23 mouse cellular contexts compared by ENCODE assay signal in genomic region chr7:24338241-24338640, GRCm38 (mm10). TPM values are rescaled to one million over a fixed set of nuclear protein-coding genes. Genes with fewer than 3 reads are reported as not detected.
A peak's percentile ranks its signal among the peaks of the same experiment; 100 is the strongest.
DNase-seq lines count a peak whose midpoint lies in the region; ATAC-seq and TF ChIP-seq lines count a peak whose summit lies in the region.
"Had no signal": no experiment of that assay in that cellular context is flagged by ENCODE, and none has a peak within 500 bp of the region (broad histone marks: within the 10 kb centered on the region; RNA-seq: fewer than 3 reads in every experiment).

No protein-coding gene starts in this region.

- ATAC-seq in stomach, postnatal 0 days (ENCODE audit: low FRiP score, low TSS enrichment) = no peak
- ATAC-seq: forebrain, embryonic 13.5 days had no signal

- H3K9me3 ChIP-seq in stomach, postnatal 0 days (ENCODE audit: control insufficient read depth, low read length) = no peaks in the 10 kb centered on the region
- H3K9me3 ChIP-seq: forebrain, embryonic 13.5 days; heart, embryonic 13.5 days; neural tube, embryonic 13.5 days had no signal

- no peak overlapping the region for H3K4me3 ChIP-seq in layer of hippocampus, adult 2 months
- no peak overlapping the region for H3K4me3 ChIP-seq in stomach, postnatal 0 days (ENCODE audit: low read depth, low read length)
- H3K4me3 ChIP-seq: forebrain, embryonic 13.5 days; heart, embryonic 13.5 days; liver, embryonic 15.5 days; midbrain, embryonic 10.5 days; neural tube, embryonic 13.5 days had no signal

- H3K4me2 ChIP-seq in stomach, postnatal 0 days (replicated peaks; ENCODE audit: low read depth) = no peak overlapping the region
- H3K4me2 ChIP-seq: forebrain, embryonic 13.5 days; heart, embryonic 13.5 days; liver, embryonic 15.5 days; neural tube, embryonic 13.5 days had no signal

- TF ChIP-seq CTCF in layer of hippocampus, adult 2 months (conservative IDR thresholded peaks at IDR 0.05) = peak; percentile 50
- TF ChIP-seq CTCF in stomach, postnatal 0 days (IDR thresholded peaks at IDR 0.05; ENCODE audit: low read depth) = peak; percentile 45

- H3K27ac ChIP-seq in layer of hippocampus, adult 2 months = no peak overlapping the region
- H3K27ac ChIP-seq in stomach, postnatal 0 days (replicated peaks) = no peak overlapping the region
- H3K27ac ChIP-seq: forebrain, embryonic 13.5 days; heart, embryonic 13.5 days; liver, embryonic 15.5 days; midbrain, embryonic 10.5 days; neural tube, embryonic 13.5 days had no signal

- TF ChIP-seq EP300 in stomach, postnatal 0 days (optimal IDR thresholded peaks at IDR 0.05) = no peak

- no peaks in the 10 kb centered on the region for H3K36me3 ChIP-seq in stomach, postnatal 0 days (ENCODE audit: control insufficient read depth, insufficient read depth, low read length)
- H3K36me3 ChIP-seq: heart, embryonic 13.5 days; liver, embryonic 15.5 days; midbrain, embryonic 10.5 days; neural tube, embryonic 13.5 days had no signal

- no peaks in the 10 kb centered on the region for H3K4me1 ChIP-seq in stomach, postnatal 0 days (replicated peaks; ENCODE audit: control insufficient read depth, insufficient read depth)
- H3K4me1 ChIP-seq: forebrain, embryonic 13.5 days; heart, embryonic 13.5 days; liver, embryonic 15.5 days; midbrain, embryonic 10.5 days; neural tube, embryonic 13.5 days had no signal

- no peak for DNase-seq in layer of hippocampus, adult 2 months (ENCODE audit: low spot score in 2 of 2)
- no peak for DNase-seq in layer of hippocampus, postnatal 14 days (ENCODE audit: low spot score in 2 of 2)
- DNase-seq in right cerebral cortex, postnatal 4 days = peak; percentile 30
- no peak for DNase-seq in right cerebral cortex, postnatal 14 days
- DNase-seq in NIH3T3 (ENCODE audit: low read depth) = peak; percentile 57
- no peak for DNase-seq in stomach, postnatal 0 days (ENCODE audit: low spot score)
- no peak for DNase-seq in cerebellum, adult 11-12 months
- DNase-seq: embryo, embryonic 11 days; heart, postnatal 4 days; layer of hippocampus, postnatal 36 days; lung, postnatal 4 days; right cerebral cortex, postnatal 25 days had no signal

- WGBS in stomach, postnatal 0 days = 43% methylated on average over 2 of the region's 2 CpGs

- no peak overlapping the region for H3K9ac ChIP-seq in stomach, postnatal 0 days (ENCODE audit: low read length)
- H3K9ac ChIP-seq: forebrain, embryonic 13.5 days; heart, embryonic 13.5 days; liver, embryonic 15.5 days; neural tube, embryonic 13.5 days had no signal

- no peaks in the 10 kb centered on the region for H3K27me3 ChIP-seq in stomach, postnatal 0 days (ENCODE audit: control insufficient read depth, insufficient read depth, low read length)

RNA-seq across cellular contexts. Expression of gene Tescl, which starts 4.5 kb away (rescaled TPM):
- total RNA-seq in layer of hippocampus, adult 2 months (2021) = not detected
- not detected for total RNA-seq in layer of hippocampus, postnatal 14 days (2021)
- 0.15 and 0.42 TPM in 2 replicates for polyA plus RNA-seq in stomach, postnatal 0 days (2015; fragmentation: Nextera tagmentation; extraction: Ambion mirVana)
- total RNA-seq: CH12.LX; granulocyte monocyte progenitor cell, adult 5-6 weeks; layer of hippocampus, postnatal 36 days; left cerebral cortex, postnatal 36 days had no signal
- polyA plus RNA-seq: forebrain, embryonic 13.5 days; heart, embryonic 13.5 days; liver, embryonic 15.5 days had no signal

RNA-seq across cellular contexts. Expression of gene Lypd5, which starts 10.8 kb away (rescaled TPM):
- total RNA-seq in layer of hippocampus, adult 2 months (2021) = not detected
- not detected for total RNA-seq in layer of hippocampus, postnatal 14 days (2021)
- polyA plus RNA-seq in stomach, postnatal 0 days (2015; fragmentation: Nextera tagmentation; extraction: Ambion mirVana) = 196 and 201 TPM in 2 replicates
- total RNA-seq: adrenal gland, adult 18-20 months; CH12.LX; granulocyte monocyte progenitor cell, adult 5-6 weeks; heart, postnatal 4 days; layer of hippocampus, postnatal 36 days; left cerebral cortex, postnatal 36 days had no signal
- polyA plus RNA-seq: forebrain, embryonic 13.5 days; heart, embryonic 13.5 days; kidney, embryonic 14.5 days; liver, embryonic 15.5 days; midbrain, embryonic 10.5 days; neural tube, embryonic 13.5 days; urinary bladder, adult 2 months had no signal

RNA-seq across cellular contexts. Expression of gene Zfp94, which starts 21.8 kb away (rescaled TPM):
- total RNA-seq in layer of hippocampus, adult 2 months (2021) = 10 to 100 TPM; 16.6 to 17.5 TPM
- total RNA-seq in layer of hippocampus, postnatal 14 days (2021) = 10 to 100 TPM; 13.3 to 13.9 TPM
- 4.8 and 5.5 TPM in 2 replicates for polyA plus RNA-seq in stomach, postnatal 0 days (2015; fragmentation: Nextera tagmentation; extraction: Ambion mirVana)

RNA-seq across cellular contexts. Expression of gene Kcnn4, which starts 31.8 kb away (rescaled TPM):
- total RNA-seq in layer of hippocampus, adult 2 months (2021) = under 1 TPM; 0.64 to 0.67 TPM
- under 1 TPM; 0.41 to 0.81 TPM for total RNA-seq in layer of hippocampus, postnatal 14 days (2021)
- polyA plus RNA-seq in stomach, postnatal 0 days (2015; fragmentation: Nextera tagmentation; extraction: Ambion mirVana) = 15.5 and 17.0 TPM in 2 replicates

RNA-seq across cellular contexts. Expression of gene Zfp61, which starts 37.2 kb away (rescaled TPM):
- total RNA-seq in layer of hippocampus, adult 2 months (2021) = 10 to 100 TPM; 21.6 to 24.2 TPM
- 10 to 100 TPM; 20.5 to 21.1 TPM for total RNA-seq in layer of hippocampus, postnatal 14 days (2021)
- 12.9 and 13.8 TPM in 2 replicates for polyA plus RNA-seq in stomach, postnatal 0 days (2015; fragmentation: Nextera tagmentation; extraction: Ambion mirVana)

Comparison
In these comparisons a context has a peak if more than half of its experiments do, and no peak if none do; other contexts are left out.
1. DNase-seq: peak in right cerebral cortex, postnatal 4 days (single experiment) and NIH3T3 (single experiment); none in layer of hippocampus, adult 2 months (0 of 2), layer of hippocampus, postnatal 14 days (0 of 2), right cerebral cortex, postnatal 14 days (single experiment), stomach, postnatal 0 days (single experiment) and cerebellum, adult 11-12 months (single experiment).